Mouse (Mus musculus) spleen, postnatal 10 days (tissue): ENCODE data around the gene Tmem245.

ENCODE experiments used
- DNase-seq, 2 experiments: peaks; one replicate each; pipeline ENCODE4 v3.0.0; 2021 to 2022; ENCODE audit warnings: low spot score in 2 of 2

Gene Tmem245

GRCm38 (mm10) chr4:56946641-56947640 is at the start of gene Tmem245:
TSS of gene Tmem245 (minus strand) at chr4:56947437.
- peak; percentile 70 to 93 for DNase-seq

- DNase-seq: no peak
These were observed 46.1 kb upstream of the Tmem245 start for GRCm38 (mm10) chr4:56993331-56993730.

- no peak for DNase-seq
These were observed 44.7 kb upstream of the Tmem245 start for GRCm38 (mm10) chr4:56991951-56992350.

- DNase-seq: no peak
These were observed 43.0 kb upstream of the Tmem245 start, which contains the start of gene Frrs1l for GRCm38 (mm10) chr4:56990215-56990584. TSS of gene Frrs1l (minus strand) at chr4:56990391.

- DNase-seq: no peak
These were observed 42.4 kb upstream of the Tmem245 start for GRCm38 (mm10) chr4:56989431-56990214.

GRCm38 (mm10) chr4:56965586-56966179 is 18.4 kb upstream of the Tmem245 start:
- DNase-seq: no peak

- no peak for DNase-seq
These were observed 16.4 kb upstream of the Tmem245 start for GRCm38 (mm10) chr4:56963687-56964086.

- no peak for DNase-seq
These were observed 14.2 kb upstream of the Tmem245 start for GRCm38 (mm10) chr4:56961320-56961925.

- no peak for DNase-seq
These were observed 10.3 kb upstream of the Tmem245 start for GRCm38 (mm10) chr4:56957518-56957917.

GRCm38 (mm10) chr4:56953235-56953634 is 6.0 kb upstream of the Tmem245 start:
- no peak for DNase-seq

- no peak for DNase-seq
These were observed 4.5 kb upstream of the Tmem245 start for GRCm38 (mm10) chr4:56951701-56952100.

- DNase-seq: no peak
These were observed 2.3 kb upstream of the Tmem245 start for GRCm38 (mm10) chr4:56949494-56949893.

- DNase-seq: no peak
These were observed 1.1 kb downstream of the Tmem245 start for GRCm38 (mm10) chr4:56946180-56946579.

GRCm38 (mm10) chr4:56944286-56944685 is 3.0 kb downstream of the Tmem245 start:
- no peak for DNase-seq

GRCm38 (mm10) chr4:56943258-56943657 is 4.0 kb downstream of the Tmem245 start:
- no peak for DNase-seq

- no peak for DNase-seq
These were observed 4.7 kb downstream of the Tmem245 start for GRCm38 (mm10) chr4:56942567-56942966.

- no peak for DNase-seq
These were observed 5.8 kb downstream of the Tmem245 start for GRCm38 (mm10) chr4:56941481-56941880.

GRCm38 (mm10) chr4:56937136-56937535 is 10.1 kb downstream of the Tmem245 start:
- no peak for DNase-seq

- DNase-seq: no peak
These were observed 11.9 kb downstream of the Tmem245 start for GRCm38 (mm10) chr4:56935327-56935726.

GRCm38 (mm10) chr4:56933154-56933553 is 14.1 kb downstream of the Tmem245 start:
- DNase-seq: no peak

- DNase-seq: no peak
These were observed 15.1 kb downstream of the Tmem245 start for GRCm38 (mm10) chr4:56932096-56932495.

- DNase-seq: no peak
These were observed 16.9 kb downstream of the Tmem245 start for GRCm38 (mm10) chr4:56930312-56930711.
